Mouse (Mus musculus): ENCODE data around the gene Cgnl1.

Cgnl1 gene

DNA sequence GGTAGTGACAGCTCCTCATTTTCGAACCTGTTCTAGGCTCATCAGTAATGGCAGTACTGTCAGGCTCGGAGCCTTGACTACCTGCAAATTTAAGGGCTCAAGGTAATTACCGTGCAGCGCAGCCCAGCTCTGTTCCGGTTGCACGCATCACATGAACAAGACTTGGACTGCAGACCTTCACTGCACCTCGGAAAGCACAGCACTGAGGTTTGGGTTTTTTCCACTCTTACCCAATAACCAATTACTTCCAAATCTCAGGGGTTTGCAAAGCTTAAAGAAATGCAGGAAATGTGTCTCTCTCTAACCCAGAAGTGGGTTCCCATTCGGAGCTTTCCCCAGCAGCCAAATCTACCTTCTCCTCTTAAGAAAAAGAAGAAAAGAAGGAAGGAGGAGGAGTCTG is 5.1 kb downstream of the Cgnl1 start:
- DNase-seq: peak; percentile 47 to 53

DNA sequence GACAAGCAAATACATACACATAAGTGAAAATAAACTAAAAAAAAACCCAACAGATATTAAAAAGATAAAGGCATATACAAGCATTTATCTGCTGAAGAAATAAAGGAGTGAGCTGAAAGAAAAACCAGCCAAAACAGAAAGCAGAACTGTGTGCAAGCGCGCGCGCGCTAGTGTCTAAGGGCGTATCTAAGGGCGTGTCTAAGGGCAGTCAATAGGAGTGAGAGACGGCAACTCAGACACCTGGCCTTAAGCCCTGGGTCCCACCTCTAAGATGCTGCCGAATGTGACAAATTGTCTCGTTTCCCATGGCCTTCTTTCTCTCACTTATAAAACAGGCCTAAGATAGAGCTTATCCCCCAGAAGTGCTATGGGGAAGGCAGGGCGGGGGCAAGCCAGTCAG is 6.9 kb downstream of the Cgnl1 start:
- no peak for DNase-seq

DNA sequence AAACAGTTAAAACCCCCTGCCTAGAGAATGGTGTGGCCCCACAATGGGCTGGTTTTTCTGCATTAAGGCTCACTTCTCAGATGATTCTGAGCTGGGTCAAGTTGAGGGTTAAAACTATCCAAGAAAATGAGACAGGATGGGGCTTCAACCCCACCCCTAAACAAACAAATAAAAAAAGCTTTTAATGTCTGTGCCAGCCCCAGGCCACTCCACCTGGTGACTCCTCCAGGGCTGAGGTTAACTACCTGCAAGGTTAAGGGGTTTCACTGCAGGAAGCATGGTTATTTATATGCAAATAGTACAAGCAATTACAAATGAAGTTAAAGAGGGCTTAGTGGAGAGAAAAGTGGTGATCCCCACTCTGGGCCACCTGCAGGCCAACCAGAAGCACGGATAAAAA is 8.1 kb downstream of the Cgnl1 start:
- no peak for DNase-seq

DNA sequence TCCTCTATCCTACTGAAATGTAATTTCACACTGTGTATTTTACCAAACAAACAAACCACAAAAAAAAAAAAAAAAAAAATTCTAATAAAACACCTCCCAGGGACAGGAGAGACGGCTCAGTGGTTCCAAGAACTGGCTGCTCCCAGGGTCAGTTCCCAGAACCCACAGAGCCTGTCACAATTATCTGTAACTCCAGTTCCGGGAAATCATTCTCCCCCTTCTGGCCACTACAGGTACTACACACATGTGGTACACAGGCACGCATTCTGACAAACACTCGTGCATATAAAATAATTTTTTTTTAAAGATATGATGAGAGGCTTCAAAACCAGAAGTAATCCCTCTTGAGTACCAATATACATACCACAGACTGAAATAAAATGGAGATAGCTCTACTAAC is 9.7 kb downstream of the Cgnl1 start:
- peak in 1 of 2 experiments; percentile 49 for DNase-seq

DNA sequence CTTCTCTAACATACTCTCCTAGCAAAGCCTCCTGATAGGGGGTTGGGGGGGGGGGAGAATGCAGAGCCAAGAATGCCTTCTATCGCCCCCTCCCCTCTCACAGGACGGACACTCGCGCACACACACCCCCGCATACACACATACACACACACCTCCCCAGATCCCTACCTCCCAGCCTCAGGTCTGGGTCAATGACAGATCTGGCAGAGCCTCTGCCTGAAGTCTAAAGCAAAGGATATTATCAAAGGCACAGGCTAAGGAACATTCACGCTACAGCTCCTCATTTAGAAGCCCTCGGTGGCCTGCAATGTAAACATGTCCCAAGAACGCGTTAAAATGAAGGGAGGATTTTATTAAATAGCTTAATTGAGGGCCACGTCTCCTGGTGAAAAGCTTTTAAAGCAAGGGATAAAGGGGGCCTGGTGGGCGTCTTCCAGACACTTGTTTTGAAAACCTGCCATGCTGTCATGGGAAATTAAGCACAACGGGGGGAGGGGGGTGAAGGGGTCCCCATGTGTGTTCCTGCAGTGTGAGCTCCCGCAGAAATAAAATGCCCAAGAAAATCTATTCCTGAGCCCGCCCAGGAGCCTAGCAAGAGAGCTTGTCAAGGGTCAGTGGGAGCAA is 10.8 kb downstream of the Cgnl1 start:
- DNase-seq: no peak

DNA sequence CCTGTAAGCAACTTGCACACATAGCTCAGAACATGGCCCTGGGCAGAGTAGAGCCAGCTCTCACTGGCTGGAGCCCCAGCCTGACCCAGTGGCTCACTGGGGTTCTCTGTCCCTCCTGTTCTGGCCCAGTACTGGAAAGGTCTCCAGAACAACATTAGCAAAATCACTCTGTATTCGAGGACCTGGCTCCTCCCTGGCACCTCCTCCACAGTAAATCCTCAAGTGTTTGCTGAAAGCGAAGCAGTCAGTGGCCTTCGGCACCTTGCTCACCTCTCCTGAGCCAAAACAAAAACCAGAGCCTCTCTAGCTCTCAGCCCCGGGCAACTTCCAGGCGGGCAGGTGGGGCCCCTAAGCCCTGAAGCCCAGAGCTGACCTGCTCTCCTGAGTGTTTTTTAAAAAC is 11.5 kb downstream of the Cgnl1 start:
- DNase-seq: peak; percentile 60 to 66

DNA sequence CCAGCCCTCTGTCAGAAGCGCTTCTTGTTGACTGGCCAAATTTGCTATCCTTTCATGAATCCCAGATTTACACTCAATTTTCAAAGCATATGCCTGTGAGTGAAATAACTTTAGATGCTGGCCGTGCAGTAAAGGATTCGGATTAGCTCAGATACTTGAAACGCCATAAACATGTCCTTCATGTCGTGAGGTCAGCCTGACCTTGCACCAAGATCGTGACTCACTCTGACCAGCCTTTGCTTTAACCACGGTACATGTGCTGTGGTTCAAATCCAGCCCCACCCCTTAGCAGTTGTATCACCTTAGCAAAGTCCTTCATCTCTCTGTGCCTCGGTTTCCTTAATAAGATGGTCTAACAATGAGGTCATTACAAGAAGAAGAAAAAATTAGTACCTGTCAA is 14.0 kb downstream of the Cgnl1 start:
- DNase-seq: no peak

DNA sequence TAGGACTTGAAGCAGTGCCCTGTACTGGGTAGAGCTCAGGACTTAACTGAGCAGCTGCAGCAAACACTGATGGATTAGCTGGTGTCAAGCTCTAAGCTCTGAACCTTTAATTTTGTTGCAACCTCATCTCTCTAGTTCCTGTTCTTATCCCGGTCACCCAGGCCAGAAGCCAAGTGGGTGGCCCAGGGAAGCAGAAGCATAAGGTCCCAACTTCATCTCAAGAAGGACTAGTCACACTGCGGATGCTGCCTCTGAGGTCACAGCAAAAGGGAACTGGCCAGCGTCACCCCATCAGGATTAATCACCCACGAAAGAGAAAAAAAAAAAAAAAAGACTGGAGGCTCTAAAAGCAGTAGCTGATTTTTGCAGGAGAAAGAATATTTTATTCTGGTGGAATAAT is 14.5 kb downstream of the Cgnl1 start:
- peak; percentile 61 to 63 for DNase-seq

DNA sequence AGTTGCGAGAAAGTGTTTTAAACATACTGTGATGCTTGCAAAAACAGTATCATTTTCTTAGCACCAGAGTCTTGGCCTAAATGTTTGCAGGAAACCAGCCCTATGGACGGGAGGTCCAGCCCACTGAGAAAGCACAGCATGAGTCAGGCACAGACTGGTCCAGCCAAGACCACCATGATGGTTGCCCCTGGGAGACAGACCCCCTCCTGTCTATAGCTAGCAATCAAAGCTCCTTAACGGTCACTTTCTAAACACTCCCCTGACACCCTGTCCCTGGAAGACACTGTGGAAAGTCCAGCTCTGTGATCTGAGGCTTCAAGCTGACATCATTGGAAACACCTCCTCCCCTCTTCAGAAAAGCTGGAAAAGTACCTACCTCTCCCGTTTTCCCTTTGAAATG is 17.4 kb downstream of the Cgnl1 start:
- no peak for DNase-seq

DNA sequence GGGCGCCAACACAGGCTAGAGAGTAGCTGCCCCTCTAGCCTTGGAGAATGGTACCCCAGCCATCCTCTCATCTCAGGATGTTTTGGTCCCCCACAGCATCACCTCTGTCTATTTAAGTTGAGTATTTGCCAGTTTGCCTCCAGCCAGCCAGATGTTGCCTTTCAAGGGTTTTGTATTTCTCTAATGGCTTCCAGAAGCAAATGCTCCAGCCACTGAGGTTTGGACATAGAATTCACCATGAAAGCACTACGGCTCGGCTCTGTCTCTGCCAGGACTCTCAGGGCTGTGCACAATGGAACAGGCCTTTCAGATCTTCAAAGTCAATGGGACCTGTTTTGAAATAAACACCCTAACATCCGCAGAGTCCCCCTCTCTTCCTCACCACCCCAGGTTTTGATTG is 17.9 kb downstream of the Cgnl1 start:
- DNase-seq: no peak

DNA sequence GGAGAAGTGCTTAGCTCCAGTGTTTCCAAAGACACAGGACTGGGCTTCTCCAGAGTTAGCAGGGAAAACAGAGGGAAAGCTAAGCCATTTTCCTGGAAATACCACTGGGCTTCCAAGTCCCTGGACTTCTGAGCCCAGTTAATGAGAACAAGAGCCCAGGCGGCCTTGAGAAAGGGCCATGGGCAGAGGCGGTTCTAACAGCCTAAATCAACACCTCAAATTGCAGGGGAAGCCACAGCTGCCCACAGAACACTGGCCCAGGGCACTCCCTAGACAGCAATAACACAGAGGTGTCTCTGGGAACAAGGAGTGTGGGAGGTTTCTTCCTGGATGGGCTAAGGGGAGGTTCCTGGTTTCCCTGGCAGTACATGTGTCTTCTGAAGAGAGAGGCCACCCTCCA is 18.3 kb downstream of the Cgnl1 start:
- DNase-seq: no peak

DNA sequence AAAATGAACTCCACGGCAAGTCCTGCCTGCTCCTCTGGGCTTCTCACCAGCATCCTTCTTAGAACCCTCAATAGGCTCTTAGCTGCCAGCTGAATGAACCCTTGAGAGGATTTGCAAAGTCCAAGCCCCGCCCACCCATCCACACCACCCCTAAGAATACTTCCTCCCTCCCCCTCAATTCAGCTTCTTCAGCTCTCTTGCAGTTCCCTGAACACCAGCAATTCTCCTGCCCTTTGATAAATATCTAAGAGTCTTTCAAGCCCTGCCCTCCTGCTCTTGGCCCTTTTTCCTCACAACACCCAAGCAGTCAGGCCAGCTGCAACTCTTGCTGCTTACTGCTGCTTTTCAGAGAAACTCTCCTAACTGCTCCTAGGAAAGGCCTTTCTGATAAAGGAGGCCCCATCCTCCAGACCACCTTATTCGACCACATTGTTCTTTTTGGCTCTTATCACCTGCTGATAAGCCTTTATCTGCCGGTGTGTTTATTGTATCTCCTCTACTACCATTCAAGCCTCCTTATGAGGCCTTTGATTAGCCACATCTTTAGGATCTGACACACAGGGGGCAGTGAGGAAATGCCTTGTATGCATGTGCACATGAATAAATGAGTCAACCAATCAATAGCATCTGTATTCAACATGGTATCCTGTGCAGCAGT is 21.3 kb downstream of the Cgnl1 start:
- DNase-seq: peak; percentile 69 to 79

DNA sequence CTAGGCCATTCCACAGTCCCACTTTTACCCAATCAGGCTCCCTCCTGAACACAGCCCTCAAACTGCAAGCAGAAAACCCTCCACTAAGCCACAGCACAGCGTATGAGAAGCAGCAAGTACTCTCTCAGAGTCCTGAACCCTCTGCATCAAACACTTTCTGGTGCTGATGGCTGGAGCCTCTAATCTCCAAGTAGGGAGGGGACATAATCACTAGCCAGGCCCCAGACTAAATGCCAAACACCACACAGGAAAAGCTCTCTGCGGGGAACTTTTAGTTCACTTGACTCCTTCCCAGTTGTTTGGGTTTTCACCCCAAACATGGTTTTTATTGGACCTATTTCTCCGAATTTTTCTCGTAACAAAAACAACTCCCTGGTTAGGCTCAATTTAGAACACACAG is 25.0 kb downstream of the Cgnl1 start:
- DNase-seq: no peak

DNA sequence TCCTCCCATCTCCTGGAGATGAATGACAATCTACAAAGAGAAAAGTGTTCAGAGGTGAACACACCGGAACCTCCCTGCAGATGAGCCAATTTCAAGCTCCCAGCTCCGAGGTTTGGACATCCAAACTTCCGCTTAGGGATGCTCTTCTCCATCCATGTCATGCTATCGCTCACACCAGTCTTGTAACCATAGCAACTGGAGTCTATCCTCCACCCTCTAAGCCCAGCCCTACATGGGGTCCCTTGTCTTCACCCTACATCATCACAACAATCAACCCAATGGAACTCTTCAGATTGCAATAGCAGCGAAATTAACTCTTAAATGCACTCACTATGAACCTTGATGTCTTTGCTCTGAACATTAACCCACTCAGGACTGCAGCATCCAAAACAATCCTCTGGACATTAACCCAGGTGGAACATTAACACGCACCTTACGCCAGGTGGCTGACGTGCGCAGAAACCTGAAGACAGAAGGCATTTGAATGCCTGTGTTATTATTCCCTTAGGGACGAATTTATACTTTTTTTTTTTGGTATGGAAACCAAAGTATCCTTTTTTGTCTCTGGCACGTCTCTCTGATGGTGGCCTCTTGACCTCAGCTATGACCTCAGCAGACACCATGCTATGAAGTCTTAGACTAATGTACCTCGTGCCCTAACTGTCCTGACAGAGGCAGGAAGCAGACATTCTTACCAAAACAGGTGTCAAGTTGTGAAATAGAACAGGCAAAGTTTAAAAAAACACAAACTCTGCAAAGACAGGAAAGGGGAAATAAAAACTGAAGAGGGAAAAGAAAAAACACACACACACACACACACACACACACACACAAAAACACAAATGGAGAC is 33.1 kb downstream of the Cgnl1 start:
- DNase-seq: peak; percentile 70 to 76

DNA sequence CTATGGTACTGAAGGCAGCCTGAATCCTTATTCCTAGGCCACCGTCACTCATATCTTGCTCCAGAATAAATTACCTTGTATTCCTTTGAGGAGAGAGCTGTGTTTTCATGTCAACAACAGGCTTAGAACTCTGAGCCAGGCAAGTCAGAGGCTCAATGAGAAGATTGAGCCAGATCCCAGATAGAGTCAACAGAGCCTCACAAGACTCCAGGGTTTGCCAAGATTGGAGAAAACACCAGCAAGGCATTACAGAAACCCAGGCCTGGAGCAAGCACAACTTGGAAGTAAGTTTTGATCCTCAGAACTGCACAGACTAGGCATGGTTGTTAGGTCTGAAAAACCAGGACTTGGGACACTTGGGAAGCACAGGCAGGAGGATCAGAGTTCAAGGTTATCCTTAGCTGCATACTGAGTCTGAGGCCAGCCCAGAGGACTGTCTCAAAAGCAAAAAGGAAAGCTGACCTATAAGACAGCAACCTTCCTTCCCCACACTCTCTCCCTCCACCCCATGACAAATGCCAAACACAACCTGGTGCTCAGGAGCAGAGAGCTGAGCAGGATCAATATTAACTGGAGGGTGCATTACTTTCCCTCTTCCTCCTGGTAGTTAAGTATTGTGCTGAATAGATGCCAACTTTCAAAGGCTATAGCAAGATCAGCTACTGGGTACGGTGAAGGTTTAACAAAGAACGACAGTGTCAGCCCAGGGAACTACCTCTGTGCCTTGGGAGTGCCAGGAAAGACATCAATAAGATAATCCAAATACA is 34.0 kb downstream of the Cgnl1 start:
- peak in 1 of 2 experiments; percentile 58 for DNase-seq

DNA sequence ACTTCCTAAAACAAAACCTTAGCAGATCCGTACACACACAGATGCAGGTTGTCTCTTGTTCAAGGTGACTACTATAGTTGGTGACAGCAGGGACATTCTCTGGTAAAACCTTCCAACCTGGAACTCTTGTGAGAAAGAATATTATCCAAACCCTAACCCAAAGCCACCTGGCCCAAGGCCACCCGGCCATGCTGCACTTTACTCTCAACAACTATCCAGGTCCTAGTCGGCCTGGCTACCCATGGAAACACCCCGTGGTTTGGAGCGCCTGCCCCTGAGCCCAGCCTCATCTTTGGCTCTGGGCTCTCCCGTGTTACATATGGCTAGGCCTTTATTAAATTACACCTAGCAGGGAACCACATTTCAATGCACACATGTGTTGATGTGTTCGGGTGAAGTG is 35.5 kb downstream of the Cgnl1 start:
- peak; percentile 57 to 69 for DNase-seq

DNA sequence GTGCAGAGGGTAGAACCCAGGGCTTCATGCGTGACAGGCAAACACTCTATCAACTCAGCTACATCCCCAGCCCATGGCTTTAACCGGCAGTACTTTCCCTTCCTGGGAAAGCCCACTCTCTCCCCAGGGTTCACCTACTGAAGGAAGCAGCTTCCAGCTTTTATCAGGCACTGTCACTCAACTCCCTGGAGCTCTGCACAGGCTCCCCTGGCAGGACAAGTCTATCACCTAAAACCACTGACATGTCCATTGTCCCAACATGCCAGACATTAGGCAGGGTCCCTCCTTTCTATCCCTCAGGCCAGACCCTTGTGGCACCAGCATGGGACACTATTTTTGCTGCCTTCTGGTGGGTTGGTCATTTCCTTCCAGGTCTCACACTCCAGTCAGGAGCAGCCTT is 37.8 kb downstream of the Cgnl1 start:
- DNase-seq: no peak

DNA sequence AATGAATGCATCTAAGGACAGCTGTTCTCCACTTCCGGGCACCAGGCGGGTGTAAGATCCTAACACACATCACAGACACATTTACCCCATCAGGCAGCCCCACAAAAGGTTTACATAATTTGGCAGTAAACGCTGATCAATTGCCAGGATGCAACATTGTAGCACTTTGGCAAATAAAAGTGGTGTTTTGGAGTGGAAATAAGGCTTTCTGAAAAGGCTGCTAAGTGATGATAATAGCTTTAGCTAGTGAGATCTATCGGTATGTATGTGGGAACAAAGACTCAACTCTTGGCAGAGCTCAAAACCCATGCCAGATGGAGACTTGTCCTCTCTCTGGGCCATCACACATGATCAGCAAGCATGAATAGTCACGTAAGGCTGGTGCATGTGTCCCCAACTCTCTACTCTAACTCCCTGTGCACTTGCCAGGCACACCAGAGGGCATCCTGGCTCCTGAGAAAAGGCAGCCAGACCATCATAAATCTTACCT is 42.5 kb downstream of the Cgnl1 start:
- DNase-seq: peak in 1 of 2 experiments; percentile 24

DNA sequence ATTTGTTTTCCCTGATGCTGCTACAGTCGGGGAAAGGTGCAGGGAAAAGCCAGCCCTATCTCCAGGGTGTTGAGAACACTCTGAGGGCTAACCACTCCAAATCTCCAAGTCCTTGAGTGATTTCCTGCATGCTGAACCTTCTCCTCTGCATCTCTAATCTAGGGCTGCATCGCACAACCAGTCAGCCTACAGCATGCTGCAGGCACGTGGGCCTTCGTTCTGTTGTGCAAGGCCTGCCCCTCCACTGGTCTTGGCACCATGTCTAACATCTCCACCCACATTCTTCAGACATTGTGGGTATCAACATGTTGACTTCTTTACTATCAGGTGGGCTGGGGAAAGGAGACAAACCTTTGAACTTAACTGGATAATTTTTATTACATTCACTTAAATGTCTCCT is 44.2 kb downstream of the Cgnl1 start:
- DNase-seq: peak in 1 of 2 experiments; percentile 59

DNA sequence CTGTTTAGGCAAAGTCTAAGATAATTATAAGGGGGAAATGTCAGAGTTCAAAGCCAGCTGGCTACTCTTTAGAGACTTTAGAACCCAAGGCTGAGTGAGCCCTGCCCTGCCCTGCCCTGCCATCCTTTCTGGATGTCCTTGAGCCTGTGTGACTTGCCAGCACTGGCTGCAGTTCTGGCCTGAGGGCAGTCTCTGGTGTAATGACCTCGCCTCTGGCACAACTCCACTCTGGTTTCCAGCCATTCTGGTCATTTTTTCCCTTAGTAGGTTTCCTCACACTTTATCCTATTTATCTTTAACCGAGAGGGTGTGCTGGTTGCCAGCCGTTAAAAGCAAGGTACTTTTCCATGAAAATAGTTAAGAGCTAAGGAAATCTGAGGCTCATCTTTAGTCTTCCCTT is 45.3 kb downstream of the Cgnl1 start:
- DNase-seq: peak; percentile 89 to 93

DNA sequence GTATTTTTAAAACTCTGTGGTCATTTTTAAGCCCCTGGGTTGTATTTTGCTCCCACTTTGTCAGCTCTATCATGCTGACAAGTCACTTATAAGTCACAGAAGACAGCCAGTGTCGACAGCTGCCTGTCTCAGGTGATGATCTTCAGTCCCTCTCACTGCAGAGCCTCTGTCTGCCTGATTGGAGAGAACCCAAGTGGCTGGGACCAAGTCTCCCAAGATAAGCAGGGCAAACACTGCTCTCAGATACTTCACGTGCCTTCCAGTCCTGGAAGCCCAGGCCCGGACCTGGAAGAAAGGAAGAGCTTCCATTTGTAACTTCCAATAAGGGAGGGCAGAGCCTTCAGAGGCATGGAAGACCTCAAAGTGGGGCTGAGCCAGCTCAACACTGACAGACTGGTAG is 49.0 kb downstream of the Cgnl1 start:
- no peak for DNase-seq

DNA sequence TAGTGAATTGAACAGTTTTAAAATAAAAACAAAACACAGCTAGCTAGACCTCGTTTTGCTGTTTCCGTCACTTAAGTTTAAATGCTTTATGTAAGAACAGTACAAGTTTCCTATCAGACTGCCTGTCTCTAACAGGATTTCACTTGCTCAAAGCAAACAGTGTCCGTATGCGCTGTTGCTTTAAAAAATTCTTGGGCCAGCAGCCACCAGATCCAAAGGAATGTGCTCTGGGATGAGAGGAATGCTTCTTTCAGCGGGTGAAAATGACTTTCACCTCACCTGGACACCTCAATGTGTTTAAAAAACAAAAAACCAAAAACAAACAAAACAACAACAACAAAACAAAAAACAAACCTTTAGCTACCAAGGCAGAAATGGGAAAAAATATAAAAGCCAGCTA is 54.4 kb downstream of the Cgnl1 start:
- DNase-seq: peak; percentile 48 to 57

DNA sequence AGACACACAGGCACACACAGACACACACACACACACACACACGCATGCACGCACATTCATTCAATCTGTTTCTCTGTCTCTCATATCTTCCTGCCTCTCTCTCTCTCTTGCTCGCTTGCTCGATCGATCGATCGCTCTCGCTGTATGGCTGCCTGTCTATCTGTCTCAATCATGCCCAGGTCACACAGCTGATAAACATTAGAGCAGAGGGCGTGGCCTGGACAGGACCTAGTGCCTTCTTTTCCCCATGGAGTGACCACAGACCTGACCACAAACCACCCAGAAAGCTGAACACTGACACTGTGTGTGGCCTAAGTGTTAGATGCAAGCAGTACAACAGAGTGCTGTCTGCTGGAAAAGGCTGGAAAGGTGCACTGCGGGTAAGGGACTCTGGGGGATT is 60.6 kb downstream of the Cgnl1 start:
- DNase-seq: no peak

Data from kidney, postnatal 36 days (tissue).